Mouse (Mus musculus) megakaryocyte-erythroid progenitor cell, adult 5-6 weeks (primary cell): Measurements from ENCODE around the gene Tmem8. TPM values are rescaled to one million over a fixed set of nuclear protein-coding genes. Genes with fewer than 3 reads are reported as not detected.
A peak's percentile ranks its signal among the peaks of the same experiment; 100 is the strongest.
"Not testable (repeated sequence)": the region's sequence is repeated elsewhere in the genome, so short reads cannot be mapped to it uniquely, and the experiment has no call there.

ENCODE experiments used
- ATAC-seq: replicated peaks from 2 replicates; pipeline ENCODE4 v1.8.0; 2016; ENCODE audit warnings: mild to moderate bottlenecking, inconsistent platforms; ENCODE audit not compliant: severe bottlenecking, poor library complexity, low FRiP score, low TSS enrichment
- total RNA-seq, 2 experiments: library from RNA; stranded (forward) in 1 of 2; stranded (reverse) in 1 of 2; fragments of 200-1000, 215-1000 nt in 1 of 2; fragments of >200 nt in 1 of 2; fragmentation: Nextera tagmentation in 1 of 2; gene quantifications; 2 replicates each; pipeline ENCODE4 v1.2.3; 2014 to 2017

The Tmem8 gene
- total RNA-seq, 2 experiments from 2014 or later, result 18.4 to 38.1 TPM

GRCm38 (mm10) chr17:26105619-26106018, 7.5 kb upstream of the Tmem8 start:
- ATAC-seq, result no peak

GRCm38 (mm10) chr17:26110156-26110555, 2.9 kb upstream of the Tmem8 start:
- ATAC-seq, result no peak

GRCm38 (mm10) chr17:26111024-26111423, 2.1 kb upstream of the Tmem8 start:
- no peak for ATAC-seq

- ATAC-seq, result no peak
Observed at GRCm38 (mm10) chr17:26111722-26112121, 1.4 kb upstream of the Tmem8 start.

GRCm38 (mm10) chr17:26112751-26113150, 348 bp upstream of the Tmem8 start:
- no peak for ATAC-seq

GRCm38 (mm10) chr17:26114061-26114460, 962 bp downstream of the Tmem8 start:
- ATAC-seq, result no peak

- not testable (repeated sequence) for ATAC-seq
Observed at GRCm38 (mm10) chr17:26114461-26114860, 1.4 kb downstream of the Tmem8 start.

- ATAC-seq, result peak; percentile 62
Observed at GRCm38 (mm10) chr17:26115205-26115898, 2.3 kb downstream of the Tmem8 start.

GRCm38 (mm10) chr17:26115956-26116487, 2.9 kb downstream of the Tmem8 start:
- ATAC-seq, result no peak

- ATAC-seq, result no peak
Observed at GRCm38 (mm10) chr17:26116503-26117258, 3.6 kb downstream of the Tmem8 start.

- ATAC-seq, result peak; percentile 39; the same call in 1 of the 2 replicates
Observed at GRCm38 (mm10) chr17:26119766-26120710, 6.9 kb downstream of the Tmem8 start.

- ATAC-seq, result no peak
Observed at GRCm38 (mm10) chr17:26122431-26123140, 9.5 kb downstream of the Tmem8 start.

- ATAC-seq, result peak; percentile 76
Observed at GRCm38 (mm10) chr17:26123267-26123684, 10.2 kb downstream of the Tmem8 start, which contains the start of gene Mrpl28. Mrpl28 (plus strand) TSS chr17:26123500.

GRCm38 (mm10) chr17:26124560-26124959, 11.5 kb downstream of the Tmem8 start:
- ATAC-seq, result no peak

- no peak for ATAC-seq
Observed at GRCm38 (mm10) chr17:26125226-26125625, 12.1 kb downstream of the Tmem8 start.

- ATAC-seq, result no peak
Observed at GRCm38 (mm10) chr17:26131062-26131732, 18.1 kb downstream of the Tmem8 start.

- no peak for ATAC-seq
Observed at GRCm38 (mm10) chr17:26131856-26132853, 19.1 kb downstream of the Tmem8 start.
